Comparison of ENCODE assay signal across 15 mouse cellular contexts in the genomic region with DNA sequence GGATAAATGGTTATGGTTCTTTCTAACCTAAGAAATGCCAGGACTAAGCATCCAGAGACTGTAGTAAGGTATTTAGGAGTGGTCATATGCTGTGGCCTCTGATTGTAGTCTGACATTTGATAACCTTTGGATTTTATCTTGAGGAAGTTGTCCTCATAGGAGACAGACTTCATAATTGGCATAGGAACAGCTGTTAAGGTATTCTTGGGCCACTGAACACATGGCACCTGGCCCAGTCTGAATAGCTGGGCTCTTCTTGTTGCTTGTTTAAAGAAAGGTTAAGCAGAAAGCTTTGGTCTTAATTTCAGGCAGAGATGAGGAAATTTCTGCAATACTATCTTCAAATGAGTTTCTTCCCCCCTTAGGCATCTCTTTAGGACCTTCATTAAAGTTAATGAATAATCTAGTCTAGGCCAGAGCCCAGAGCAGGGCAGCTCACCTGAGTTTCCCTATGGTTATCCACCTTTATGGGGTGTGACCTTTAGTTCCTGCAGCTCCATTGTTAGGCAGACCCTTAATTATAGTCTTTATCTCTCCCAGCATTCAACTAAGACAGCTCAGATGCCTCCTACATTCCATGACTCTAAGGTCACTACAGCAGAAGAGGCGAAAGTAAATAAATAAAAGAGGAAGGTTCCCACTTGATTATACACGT.
DNase-seq lines count a peak whose midpoint lies in the region; ATAC-seq lines count a peak whose summit lies in the region.
"Had no signal": no experiment of that assay in that cellular context is flagged by ENCODE, and none has a peak within 500 bp of the region (broad histone marks: within the 10 kb centered on the region; RNA-seq: fewer than 3 reads in every experiment).

No protein-coding gene starts in this region.

- no peaks in the 10 kb centered on the region for H3K36me3 ChIP-seq in kidney, embryonic 14.5 days (ENCODE audit: control insufficient read depth, insufficient read depth, low read length)
- no peaks in the 10 kb centered on the region for H3K36me3 ChIP-seq in stomach, embryonic 15.5 days
- H3K36me3 ChIP-seq: embryonic facial prominence, embryonic 13.5 days; midbrain, embryonic 12.5 days had no signal

- ATAC-seq in kidney, embryonic 14.5 days (ENCODE audit: low FRiP score, low TSS enrichment) = no peak; the same call in 1 of the 2 replicates
- peak; percentile 67; the same call in 1 of the 2 replicates for ATAC-seq in stomach, embryonic 15.5 days (ENCODE audit: insufficient read depth, low FRiP score, low read depth)
- ATAC-seq: activated CD4-positive, CD25-positive, alpha-beta regulatory T cell, adult 4 months; forebrain, embryonic 14.5 days had no signal

- H3K9ac ChIP-seq in kidney, embryonic 14.5 days (ENCODE audit: low read depth, low read length) = no peak overlapping the region
- H3K9ac ChIP-seq in stomach, embryonic 15.5 days = no peak overlapping the region
- H3K9ac ChIP-seq: embryonic facial prominence, embryonic 13.5 days; hindbrain, embryonic 14.5 days; liver, embryonic 14.5 days; midbrain, embryonic 12.5 days had no signal

- no peaks in the 10 kb centered on the region for H3K27me3 ChIP-seq in kidney, embryonic 14.5 days (ENCODE audit: control insufficient read depth, insufficient read depth, low read length)
- H3K27me3 ChIP-seq in stomach, embryonic 15.5 days (replicated peaks) = no peaks in the 10 kb centered on the region
- H3K27me3 ChIP-seq: embryonic facial prominence, embryonic 13.5 days; midbrain, embryonic 12.5 days had no signal

- H3K4me1 ChIP-seq in kidney, embryonic 14.5 days (ENCODE audit: control insufficient read depth, insufficient read depth, low read length) = peaks cover 8% of the 10 kb centered on the region
- H3K4me1 ChIP-seq in stomach, embryonic 15.5 days = 0 out of 2 replicates have a peak, but pooled peaks cover 4% of the 10 kb centered on the region
- H3K4me1 ChIP-seq: midbrain, embryonic 12.5 days had no signal

- H3K4me3 ChIP-seq in kidney, embryonic 14.5 days (ENCODE audit: low read length) = no peak overlapping the region
- H3K4me3 ChIP-seq in stomach, embryonic 15.5 days (replicated peaks) = no peak overlapping the region
- H3K4me3 ChIP-seq: embryonic facial prominence, embryonic 13.5 days; midbrain, embryonic 12.5 days had no signal

- 35% methylated on average over 2 of the region's 2 CpGs for WGBS in kidney, embryonic 14.5 days
- 58% methylated on average over 2 of the region's 2 CpGs for WGBS in stomach, embryonic 15.5 days

- DNase-seq in adrenal gland, adult 2 months = peak; percentile 5
- DNase-seq in adrenal gland, postnatal 4 days (ENCODE audit: low spot score in 2 of 2) = no peak
- peak; percentile 58 for DNase-seq in kidney, adult 11 months
- DNase-seq in kidney, postnatal 36 days = peak; percentile 43 to 68
- DNase-seq in retina, postnatal 1 day = no peak
- DNase-seq in embryo, embryonic 9.5 days (ENCODE audit: extremely low spot score) = no peak
- DNase-seq: gastrocnemius, postnatal 36 days had no signal

- no peaks in the 10 kb centered on the region for H3K9me3 ChIP-seq in kidney, embryonic 14.5 days (ENCODE audit: control insufficient read depth, low read length)
- no peaks in the 10 kb centered on the region for H3K9me3 ChIP-seq in stomach, embryonic 15.5 days
- H3K9me3 ChIP-seq: embryonic facial prominence, embryonic 13.5 days; midbrain, embryonic 12.5 days had no signal

- H3K4me2 ChIP-seq in kidney, embryonic 14.5 days (replicated peaks; ENCODE audit: low read depth, low read length) = no peak overlapping the region
- no peak overlapping the region for H3K4me2 ChIP-seq in stomach, embryonic 15.5 days
- H3K4me2 ChIP-seq: embryonic facial prominence, embryonic 13.5 days; hindbrain, embryonic 14.5 days; midbrain, embryonic 12.5 days had no signal

- H3K27ac ChIP-seq in kidney, embryonic 14.5 days (ENCODE audit: low read depth, low read length) = no peak overlapping the region
- no peak overlapping the region for H3K27ac ChIP-seq in stomach, embryonic 15.5 days
- H3K27ac ChIP-seq: embryonic facial prominence, embryonic 13.5 days; hindbrain, embryonic 14.5 days; liver, embryonic 14.5 days; midbrain, embryonic 12.5 days had no signal

Comparison
In these comparisons a context has a peak if more than half of its experiments do, and no peak if none do; other contexts are left out.
1. DNase-seq: peak in adrenal gland, adult 2 months (single experiment), kidney, adult 11 months (single experiment) and kidney, postnatal 36 days (2 of 2); none in adrenal gland, postnatal 4 days (0 of 2), retina, postnatal 1 day (single experiment) and embryo, embryonic 9.5 days (single experiment).